ENCODE assay signal across 10 mouse cellular contexts in genomic region chr3:92117930-92118329, GRCm38 (mm10). TPM values are rescaled to one million over a fixed set of nuclear protein-coding genes. Genes with fewer than 3 reads are reported as not detected.
DNase-seq lines count a peak whose midpoint lies in the region; ATAC-seq and TF ChIP-seq lines count a peak whose summit lies in the region.
"Had no signal": no experiment of that assay in that cellular context is flagged by ENCODE, and none has a peak within 500 bp of the region (broad histone marks: within the 10 kb centered on the region; RNA-seq: fewer than 3 reads in every experiment).

No protein-coding gene starts in this region.

- DNase-seq in heart, adult 2 months, result no peak
- DNase-seq in heart, postnatal 4 days, result no peak
- DNase-seq in midbrain, embryonic 11.5 days (ENCODE audit: low spot score, missing footprints), result no peak
- peak; percentile 45 for DNase-seq in forebrain, embryonic 14.5 days (ENCODE audit: low spot score)
- no peak for DNase-seq in cerebellum, postnatal 36 days
- DNase-seq in ovary, postnatal 36 days (ENCODE audit: low spot score), result no peak

- H3K27me3 ChIP-seq in heart, adult 2 months (ENCODE audit: control insufficient read depth, insufficient read depth, low read length), result no peaks in the 10 kb centered on the region
- no peaks in the 10 kb centered on the region for H3K27me3 ChIP-seq in midbrain, embryonic 15.5 days (replicated peaks)
- no peaks in the 10 kb centered on the region for H3K27me3 ChIP-seq in midbrain, embryonic 11.5 days (ENCODE audit: control insufficient read depth, insufficient read depth, low read length)
- no peaks in the 10 kb centered on the region for H3K27me3 ChIP-seq in forebrain, embryonic 14.5 days (replicated peaks; ENCODE audit: control insufficient read depth, insufficient read depth, low read length)
- H3K27me3 ChIP-seq in stomach, embryonic 14.5 days (ENCODE audit: control insufficient read depth, insufficient read depth, low read length), result no peaks in the 10 kb centered on the region

- 0 out of 2 replicates have a peak, but pooled peaks have one; percentile 48 for ATAC-seq in midbrain, embryonic 15.5 days (replicated peaks)
- no peak for ATAC-seq in midbrain, embryonic 11.5 days (ENCODE audit: low FRiP score)
- ATAC-seq in forebrain, embryonic 14.5 days, result no peak
- 0 out of 2 replicates have a peak, but pooled peaks have one; percentile 33 for ATAC-seq in stomach, embryonic 14.5 days (ENCODE audit: insufficient number of reproducible peaks, insufficient read depth, low FRiP score, low read depth)

- no peak for TF ChIP-seq EP300 in heart, adult 2 months (IDR thresholded peaks at IDR 0.05; ENCODE audit: insufficient read depth, low read depth, low read length)

- no peaks in the 10 kb centered on the region for H3K4me1 ChIP-seq in heart, adult 2 months (ENCODE audit: control insufficient read depth, insufficient read depth, low read length)
- no peaks in the 10 kb centered on the region for H3K4me1 ChIP-seq in midbrain, embryonic 15.5 days
- H3K4me1 ChIP-seq in midbrain, embryonic 11.5 days (ENCODE audit: control insufficient read depth, insufficient read depth, low read length), result no peaks in the 10 kb centered on the region
- no peaks in the 10 kb centered on the region for H3K4me1 ChIP-seq in forebrain, embryonic 14.5 days (ENCODE audit: control insufficient read depth, insufficient read depth, low read length)
- no peaks in the 10 kb centered on the region for H3K4me1 ChIP-seq in stomach, embryonic 14.5 days (ENCODE audit: control insufficient read depth, insufficient read depth, low read length)

- WGBS in heart, adult 2 months, result 31% methylated on average over 3 of the region's 3 CpGs
- 33% methylated on average over 3 of the region's 3 CpGs for WGBS in midbrain, embryonic 15.5 days
- WGBS in midbrain, embryonic 11.5 days, result 32% methylated on average over 3 of the region's 3 CpGs
- WGBS in forebrain, embryonic 14.5 days, result 37% methylated on average over 3 of the region's 3 CpGs
- 34% methylated on average over 3 of the region's 3 CpGs for WGBS in stomach, embryonic 14.5 days

- no peaks in the 10 kb centered on the region for H3K79me2 ChIP-seq in heart, adult 2 months (replicated peaks; ENCODE audit: control insufficient read depth, insufficient read depth, low read length)

- peak; percentile 55 for TF ChIP-seq CTCF in heart, adult 2 months (IDR thresholded peaks at IDR 0.05)

- intact Hi-C loops in heart, adult 2 months (cut with DNase I), result no loop called here

- H3K4me2 ChIP-seq in midbrain, embryonic 15.5 days, result no peak overlapping the region
- no peak overlapping the region for H3K4me2 ChIP-seq in midbrain, embryonic 11.5 days
- no peak overlapping the region for H3K4me2 ChIP-seq in forebrain, embryonic 14.5 days (ENCODE audit: low read length)
- no peak overlapping the region for H3K4me2 ChIP-seq in stomach, embryonic 14.5 days (replicated peaks; ENCODE audit: low read depth, low read length)

- no peak for TF ChIP-seq POLR2A in heart, adult 2 months (IDR thresholded peaks at IDR 0.05; ENCODE audit: insufficient read depth, low read depth, low read length)

- no peak overlapping the region for H3K9ac ChIP-seq in heart, adult 2 months (ENCODE audit: low read depth, low read length)
- no peak overlapping the region for H3K9ac ChIP-seq in midbrain, embryonic 15.5 days
- no peak overlapping the region for H3K9ac ChIP-seq in midbrain, embryonic 11.5 days (ENCODE audit: low read length)
- no peak overlapping the region for H3K9ac ChIP-seq in forebrain, embryonic 14.5 days (ENCODE audit: low read length)
- no peak overlapping the region for H3K9ac ChIP-seq in stomach, embryonic 14.5 days (replicated peaks; ENCODE audit: low read depth, low read length)

- no peaks in the 10 kb centered on the region for H3K36me3 ChIP-seq in heart, adult 2 months (ENCODE audit: control insufficient read depth, insufficient read depth, low read length)
- no peaks in the 10 kb centered on the region for H3K36me3 ChIP-seq in midbrain, embryonic 15.5 days (replicated peaks)
- H3K36me3 ChIP-seq in midbrain, embryonic 11.5 days (ENCODE audit: control insufficient read depth, insufficient read depth, low read length), result no peaks in the 10 kb centered on the region
- H3K36me3 ChIP-seq in forebrain, embryonic 14.5 days (ENCODE audit: control insufficient read depth, insufficient read depth, low read length), result no peaks in the 10 kb centered on the region
- H3K36me3 ChIP-seq in stomach, embryonic 14.5 days (ENCODE audit: control insufficient read depth, insufficient read depth, low read length), result no peaks in the 10 kb centered on the region

- no peak overlapping the region for H3K4me3 ChIP-seq in heart, adult 2 months
- no peak overlapping the region for H3K4me3 ChIP-seq in midbrain, embryonic 15.5 days
- H3K4me3 ChIP-seq in midbrain, embryonic 11.5 days (ENCODE audit: low read depth, low read length), result no peak overlapping the region
- H3K4me3 ChIP-seq in forebrain, embryonic 14.5 days (ENCODE audit: low read depth, low read length), result no peak overlapping the region
- H3K4me3 ChIP-seq in stomach, embryonic 14.5 days (ENCODE audit: low read depth, low read length), result no peak overlapping the region
- H3K4me3 ChIP-seq: erythroblast, embryonic 14.5 days had no signal

- H3K27ac ChIP-seq in heart, adult 2 months, result no peak overlapping the region
- H3K27ac ChIP-seq in midbrain, embryonic 15.5 days, result no peak overlapping the region
- H3K27ac ChIP-seq in midbrain, embryonic 11.5 days (ENCODE audit: low read depth, low read length), result no peak overlapping the region
- no peak overlapping the region for H3K27ac ChIP-seq in forebrain, embryonic 14.5 days (ENCODE audit: low read depth, low read length)
- H3K27ac ChIP-seq in stomach, embryonic 14.5 days (ENCODE audit: low read length), result no peak overlapping the region

- H3K9me3 ChIP-seq in midbrain, embryonic 15.5 days, result no peaks in the 10 kb centered on the region
- no peaks in the 10 kb centered on the region for H3K9me3 ChIP-seq in midbrain, embryonic 11.5 days (ENCODE audit: control insufficient read depth, low read length)
- H3K9me3 ChIP-seq in forebrain, embryonic 14.5 days (replicated peaks; ENCODE audit: control insufficient read depth, low read length), result no peaks in the 10 kb centered on the region
- H3K9me3 ChIP-seq in stomach, embryonic 14.5 days (ENCODE audit: control insufficient read depth, low read depth, low read length), result no peaks in the 10 kb centered on the region

RNA-seq across cellular contexts. Expression of gene Prr9, which starts 5.8 kb away (rescaled TPM):
- not detected for total RNA-seq in heart, adult 2 months (2021)
- not detected in 2 replicates for polyA plus RNA-seq in heart, adult 2 months (2012; rRNA removed)
- not detected for total RNA-seq in heart, postnatal 4 days (2021)
- polyA plus RNA-seq in midbrain, embryonic 15.5 days (2015; fragmentation: Nextera tagmentation; extraction: Ambion mirVana), result not detected in 2 replicates
- polyA plus RNA-seq in midbrain, embryonic 11.5 days (2014; fragmentation: Nextera tagmentation; extraction: Ambion mirVana), result not detected in 2 replicates
- polyA plus RNA-seq in forebrain, embryonic 14.5 days (2014; fragmentation: Nextera tagmentation; extraction: Ambion mirVana), result not detected in 2 replicates
- not detected in 2 replicates for polyA plus RNA-seq in stomach, embryonic 14.5 days (2014; fragmentation: Nextera tagmentation; extraction: Ambion mirVana)
- total RNA-seq: neutrophil, adult 5-6 weeks had no signal
- polyA plus RNA-seq: erythroblast, embryonic 14.5 days had no signal

RNA-seq across cellular contexts. Expression of gene Lelp1, which starts 24.6 kb away (rescaled TPM):
- total RNA-seq in heart, adult 2 months (2021), result not detected
- 0.35 and 0.39 TPM in 2 replicates for polyA plus RNA-seq in heart, adult 2 months (2012; rRNA removed)
- not detected for total RNA-seq in heart, postnatal 4 days (2021)
- polyA plus RNA-seq in midbrain, embryonic 15.5 days (2015; fragmentation: Nextera tagmentation; extraction: Ambion mirVana), result not detected in 2 replicates
- polyA plus RNA-seq in midbrain, embryonic 11.5 days (2014; fragmentation: Nextera tagmentation; extraction: Ambion mirVana), result not detected in 2 replicates
- polyA plus RNA-seq in forebrain, embryonic 14.5 days (2014; fragmentation: Nextera tagmentation; extraction: Ambion mirVana), result not detected in 2 replicates
- not detected in 2 replicates for polyA plus RNA-seq in stomach, embryonic 14.5 days (2014; fragmentation: Nextera tagmentation; extraction: Ambion mirVana)
- total RNA-seq: neutrophil, adult 5-6 weeks had no signal
- polyA plus RNA-seq: erythroblast, embryonic 14.5 days had no signal

RNA-seq across cellular contexts. Expression of gene Lor, which starts 35.0 kb away (rescaled TPM):
- not detected for total RNA-seq in heart, adult 2 months (2021)
- not detected in 2 replicates for polyA plus RNA-seq in heart, adult 2 months (2012; rRNA removed)
- total RNA-seq in heart, postnatal 4 days (2021), result under 1 TPM in 1 of 2 experiments, not detected in 1; 0.19 TPM
- 8.8 TPM in 2 replicates for polyA plus RNA-seq in midbrain, embryonic 15.5 days (2015; fragmentation: Nextera tagmentation; extraction: Ambion mirVana)
- 0.70 and 0.76 TPM in 2 replicates for polyA plus RNA-seq in midbrain, embryonic 11.5 days (2014; fragmentation: Nextera tagmentation; extraction: Ambion mirVana)
- 1.3 TPM in 2 replicates for polyA plus RNA-seq in forebrain, embryonic 14.5 days (2014; fragmentation: Nextera tagmentation; extraction: Ambion mirVana)
- polyA plus RNA-seq in stomach, embryonic 14.5 days (2014; fragmentation: Nextera tagmentation; extraction: Ambion mirVana), result 1.1 and 1.6 TPM in 2 replicates
- total RNA-seq: neutrophil, adult 5-6 weeks had no signal
- polyA plus RNA-seq: erythroblast, embryonic 14.5 days had no signal

Comparison
In these comparisons a context has a peak if more than half of its experiments do, and no peak if none do; other contexts are left out.
1. ATAC-seq: peak in midbrain, embryonic 15.5 days (single experiment) and stomach, embryonic 14.5 days (single experiment); none in midbrain, embryonic 11.5 days (single experiment) and forebrain, embryonic 14.5 days (single experiment).